In genomic region chr9:108781891-108782290, GRCm38 (mm10) we compare ENCODE assay signal across 24 mouse cellular contexts. TPM values are rescaled to one million over a fixed set of nuclear protein-coding genes. Genes with fewer than 3 reads are reported as not detected.
A peak's percentile ranks its signal among the peaks of the same experiment; 100 is the strongest.
DNase-seq lines count a peak whose midpoint lies in the region; ATAC-seq and TF ChIP-seq lines count a peak whose summit lies in the region.
"Had no signal": no experiment of that assay in that cellular context is flagged by ENCODE, and none has a peak within 500 bp of the region (broad histone marks: within the 10 kb centered on the region; RNA-seq: fewer than 3 reads in every experiment).

No protein-coding gene starts in this region.

- no peak for ATAC-seq in heart, embryonic 11.5 days (replicated peaks; ENCODE audit: insufficient number of reproducible peaks, low FRiP score, low TSS enrichment)
- no peak for ATAC-seq in midbrain, embryonic 14.5 days (ENCODE audit: low FRiP score, low TSS enrichment)
- no peak for ATAC-seq in midbrain, embryonic 13.5 days
- ATAC-seq in megakaryocyte-erythroid progenitor cell, adult 5-6 weeks (replicated peaks; ENCODE audit: low FRiP score, low TSS enrichment, poor library complexity, severe bottlenecking), result no peak
- ATAC-seq: forebrain, postnatal 0 days; liver, postnatal 0 days had no signal

- no peaks in the 10 kb centered on the region for H3K9me3 ChIP-seq in heart, embryonic 10.5 days
- H3K9me3 ChIP-seq in heart, embryonic 11.5 days (replicated peaks; ENCODE audit: control insufficient read depth, low read length), result no peaks in the 10 kb centered on the region
- H3K9me3 ChIP-seq in midbrain, embryonic 14.5 days (ENCODE audit: control insufficient read depth, low read length), result no peaks in the 10 kb centered on the region
- no peaks in the 10 kb centered on the region for H3K9me3 ChIP-seq in midbrain, embryonic 13.5 days
- H3K9me3 ChIP-seq: heart, embryonic 12.5 days; midbrain, embryonic 12.5 days; neural tube, embryonic 15.5 days; stomach, embryonic 15.5 days had no signal

- peak overlapping the region; percentile 56; the same call in 1 of the 2 replicates for H3K27ac ChIP-seq in heart, embryonic 10.5 days
- H3K27ac ChIP-seq in heart, embryonic 11.5 days (ENCODE audit: low read depth, low read length), result no peak overlapping the region
- H3K27ac ChIP-seq in midbrain, embryonic 14.5 days (replicated peaks; ENCODE audit: low read depth, low read length), result 0 out of 2 replicates have a peak overlapping the region, but pooled peaks have one; percentile 97
- no peak overlapping the region for H3K27ac ChIP-seq in midbrain, embryonic 13.5 days
- H3K27ac ChIP-seq in small intestine, adult 2 months (ENCODE audit: insufficient read depth, low read depth, low read length), result peak overlapping the region; percentile 1; the same call in 1 of the 2 replicates
- H3K27ac ChIP-seq: midbrain, embryonic 12.5 days had no signal

- peak; percentile 24 for DNase-seq in cerebellum, adult 11-12 months
- DNase-seq in cerebellum, postnatal 14 days, result no peak
- no peak for DNase-seq in heart, embryonic 10.5 days (ENCODE audit: low spot score)
- no peak for DNase-seq in midbrain, embryonic 14.5 days
- DNase-seq: adrenal gland, adult 2 months; cerebellum, adult 8-10 months; forebrain, postnatal 0 days; gastrocnemius, postnatal 36 days; heart, postnatal 14 days; kidney, adult 9 months; left cerebral cortex, postnatal 4 days; liver, postnatal 0 days; lung, postnatal 4 days; right cerebral cortex, postnatal 14 days; thymus, postnatal 14 days had no signal

- no peaks in the 10 kb centered on the region for H3K27me3 ChIP-seq in heart, embryonic 10.5 days (ENCODE audit: insufficient read depth, poor library complexity, severe bottlenecking)
- no peaks in the 10 kb centered on the region for H3K27me3 ChIP-seq in heart, embryonic 11.5 days (ENCODE audit: control insufficient read depth, insufficient read depth, low read length)
- H3K27me3 ChIP-seq in midbrain, embryonic 14.5 days (ENCODE audit: control insufficient read depth, insufficient read depth, low read length), result no peaks in the 10 kb centered on the region
- H3K27me3 ChIP-seq in midbrain, embryonic 13.5 days, result no peaks in the 10 kb centered on the region
- H3K27me3 ChIP-seq in small intestine, adult 2 months (ENCODE audit: control insufficient read depth, insufficient read depth, low read length), result no peaks in the 10 kb centered on the region; the same call in 1 of the 2 replicates
- H3K27me3 ChIP-seq: heart, embryonic 12.5 days; midbrain, embryonic 12.5 days; neural tube, embryonic 15.5 days; stomach, embryonic 15.5 days had no signal

- H3K36me3 ChIP-seq in heart, embryonic 10.5 days, result 0 out of 2 replicates have a peak, but pooled peaks cover 4% of the 10 kb centered on the region
- H3K36me3 ChIP-seq in heart, embryonic 11.5 days (ENCODE audit: control insufficient read depth, insufficient read depth, low read length), result no peaks in the 10 kb centered on the region
- H3K36me3 ChIP-seq in midbrain, embryonic 14.5 days (ENCODE audit: control insufficient read depth, insufficient read depth, low read length), result no peaks in the 10 kb centered on the region
- H3K36me3 ChIP-seq in midbrain, embryonic 13.5 days, result no peaks in the 10 kb centered on the region; the same call in 1 of the 2 replicates
- H3K36me3 ChIP-seq in small intestine, adult 2 months (ENCODE audit: control insufficient read depth, insufficient read depth, low read length), result peaks cover 2% of the 10 kb centered on the region; the same call in 1 of the 2 replicates
- H3K36me3 ChIP-seq: neural tube, embryonic 15.5 days; stomach, embryonic 15.5 days had no signal

- TF ChIP-seq CTCF in small intestine, adult 2 months (IDR thresholded peaks at IDR 0.05; ENCODE audit: extremely low read depth, insufficient read length, insufficient replicate concordance, low read depth, low read length), result no peak

- no peak overlapping the region for H3K9ac ChIP-seq in heart, embryonic 11.5 days (ENCODE audit: low read depth, low read length)
- no peak overlapping the region for H3K9ac ChIP-seq in midbrain, embryonic 14.5 days (replicated peaks; ENCODE audit: low read length)
- no peak overlapping the region for H3K9ac ChIP-seq in midbrain, embryonic 13.5 days (replicated peaks)
- H3K9ac ChIP-seq: heart, embryonic 12.5 days; liver, postnatal 0 days; midbrain, embryonic 12.5 days; neural tube, embryonic 15.5 days; stomach, embryonic 15.5 days had no signal

- peaks cover 33% of the 10 kb centered on the region for H3K4me1 ChIP-seq in heart, embryonic 10.5 days
- peaks cover 25% of the 10 kb centered on the region for H3K4me1 ChIP-seq in heart, embryonic 11.5 days (ENCODE audit: control insufficient read depth, insufficient read depth, low read length)
- H3K4me1 ChIP-seq in midbrain, embryonic 14.5 days (ENCODE audit: control insufficient read depth, insufficient read depth, low read length), result peaks cover 29% of the 10 kb centered on the region
- H3K4me1 ChIP-seq in midbrain, embryonic 13.5 days (replicated peaks), result peaks cover 37% of the 10 kb centered on the region
- peaks cover 18% of the 10 kb centered on the region; the same call in 1 of the 2 replicates for H3K4me1 ChIP-seq in small intestine, adult 2 months (ENCODE audit: control insufficient read depth, insufficient read depth, insufficient read length, low read length)

- 55% methylated on average over 4 of the region's 4 CpGs for WGBS in heart, embryonic 10.5 days
- 44% methylated on average over 4 of the region's 4 CpGs for WGBS in heart, embryonic 11.5 days (ENCODE audit: insufficient replicate concordance)
- 74% methylated on average over 4 of the region's 4 CpGs for WGBS in midbrain, embryonic 14.5 days
- 64% methylated on average over 4 of the region's 4 CpGs for WGBS in midbrain, embryonic 13.5 days
- WGBS in small intestine, adult 2 months, result 44% methylated on average over 4 of the region's 4 CpGs

- H3K4me2 ChIP-seq in heart, embryonic 11.5 days, result no peak overlapping the region
- no peak overlapping the region; the same call in 1 of the 2 replicates for H3K4me2 ChIP-seq in midbrain, embryonic 14.5 days (ENCODE audit: low read length)
- H3K4me2 ChIP-seq in midbrain, embryonic 13.5 days (replicated peaks), result no peak overlapping the region
- H3K4me2 ChIP-seq: heart, embryonic 12.5 days; midbrain, embryonic 12.5 days; stomach, embryonic 15.5 days had no signal

- H3K4me3 ChIP-seq in heart, embryonic 10.5 days, result no peak overlapping the region
- H3K4me3 ChIP-seq in heart, embryonic 11.5 days (ENCODE audit: low read depth, low read length), result no peak overlapping the region
- H3K4me3 ChIP-seq in midbrain, embryonic 14.5 days (replicated peaks; ENCODE audit: low read depth, low read length), result no peak overlapping the region
- no peak overlapping the region for H3K4me3 ChIP-seq in midbrain, embryonic 13.5 days (replicated peaks)
- H3K4me3 ChIP-seq in small intestine, adult 2 months (ENCODE audit: low read depth, low read length), result no peak overlapping the region
- H3K4me3 ChIP-seq: heart, embryonic 12.5 days; midbrain, embryonic 12.5 days; neural tube, embryonic 15.5 days; stomach, embryonic 15.5 days had no signal

- no peak for TF ChIP-seq POLR2A in small intestine, adult 2 months (IDR thresholded peaks at IDR 0.05; ENCODE audit: low read depth, low read length)

RNA-seq across cellular contexts. Expression of gene Ip6k2, which starts 1.7 kb away (rescaled TPM):
- polyA plus RNA-seq in heart, embryonic 10.5 days (2016; fragmentation: Nextera tagmentation; extraction: Ambion mirVana), result 48.1 and 63.9 TPM in 2 replicates
- 44.3 and 48.7 TPM in 2 replicates for polyA plus RNA-seq in heart, embryonic 11.5 days (2014; fragmentation: Nextera tagmentation; extraction: Ambion mirVana)
- polyA plus RNA-seq in midbrain, embryonic 14.5 days (2014; fragmentation: Nextera tagmentation; extraction: Ambion mirVana), result 256 and 286 TPM in 2 replicates
- polyA plus RNA-seq in midbrain, embryonic 13.5 days (2015; fragmentation: Nextera tagmentation; extraction: Ambion mirVana), result 217 and 238 TPM in 2 replicates
- polyA plus RNA-seq in small intestine, adult 2 months (2012; rRNA removed), result 45.0 and 53.8 TPM in 2 replicates
- 29.8 and 36.7 TPM in 2 replicates for total RNA-seq in megakaryocyte-erythroid progenitor cell, adult 5-6 weeks (2014; fragmentation: Nextera tagmentation)
- 31.3 and 48.7 TPM in 2 replicates for total RNA-seq in megakaryocyte-erythroid progenitor cell, adult 5-6 weeks (2017)

RNA-seq across cellular contexts. Expression of gene Nckipsd, which starts 26.3 kb away (rescaled TPM):
- polyA plus RNA-seq in heart, embryonic 10.5 days (2016; fragmentation: Nextera tagmentation; extraction: Ambion mirVana), result 9.2 and 10.8 TPM in 2 replicates
- 7.3 and 9.5 TPM in 2 replicates for polyA plus RNA-seq in heart, embryonic 11.5 days (2014; fragmentation: Nextera tagmentation; extraction: Ambion mirVana)
- polyA plus RNA-seq in midbrain, embryonic 14.5 days (2014; fragmentation: Nextera tagmentation; extraction: Ambion mirVana), result 24.3 and 27.4 TPM in 2 replicates
- polyA plus RNA-seq in midbrain, embryonic 13.5 days (2015; fragmentation: Nextera tagmentation; extraction: Ambion mirVana), result 20.9 and 29.5 TPM in 2 replicates
- 13.5 and 18.1 TPM in 2 replicates for polyA plus RNA-seq in small intestine, adult 2 months (2012; rRNA removed)
- total RNA-seq in megakaryocyte-erythroid progenitor cell, adult 5-6 weeks (2014; fragmentation: Nextera tagmentation), result 8.6 and 12.2 TPM in 2 replicates
- total RNA-seq in megakaryocyte-erythroid progenitor cell, adult 5-6 weeks (2017), result 1.0 and 2.3 TPM in 2 replicates

RNA-seq across cellular contexts. Expression of gene Celsr3, which starts 44.2 kb away (rescaled TPM):
- polyA plus RNA-seq in heart, embryonic 10.5 days (2016; fragmentation: Nextera tagmentation; extraction: Ambion mirVana), result 0.13 and 0.26 TPM in 2 replicates
- polyA plus RNA-seq in heart, embryonic 11.5 days (2014; fragmentation: Nextera tagmentation; extraction: Ambion mirVana), result 0.04 and 0.10 TPM in 2 replicates
- polyA plus RNA-seq in midbrain, embryonic 14.5 days (2014; fragmentation: Nextera tagmentation; extraction: Ambion mirVana), result 19.5 and 20.7 TPM in 2 replicates
- polyA plus RNA-seq in midbrain, embryonic 13.5 days (2015; fragmentation: Nextera tagmentation; extraction: Ambion mirVana), result 17.7 and 18.0 TPM in 2 replicates
- polyA plus RNA-seq in small intestine, adult 2 months (2012; rRNA removed), result 1.5 and 1.7 TPM in 2 replicates
- not detected in 2 replicates for total RNA-seq in megakaryocyte-erythroid progenitor cell, adult 5-6 weeks (2014; fragmentation: Nextera tagmentation)
- 0.05 TPM in 1 of 2 replicates, not detected in the other for total RNA-seq in megakaryocyte-erythroid progenitor cell, adult 5-6 weeks (2017)
- total RNA-seq: gastrocnemius, postnatal 36 days; liver, adult 2 months had no signal
- polyA plus RNA-seq: liver, adult 2 months had no signal

Comparison
In these comparisons a context has a peak if more than half of its experiments do, and no peak if none do; other contexts are left out.
1. H3K27ac ChIP-seq: peak in heart, embryonic 10.5 days (single experiment), midbrain, embryonic 14.5 days (single experiment) and small intestine, adult 2 months (single experiment); none in heart, embryonic 11.5 days (single experiment) and midbrain, embryonic 13.5 days (single experiment).